Mouse (Mus musculus): ENCODE data around the gene Lhfpl5.

GRCm38 (mm10) chr17:28629125-28629524 is 53.7 kb downstream of the Lhfpl5 start:
- TF ChIP-seq POLR2A (IDR thresholded peaks at IDR 0.05; ENCODE audit: insufficient read depth, low read depth, low read length) (no peak), EP300 (IDR thresholded peaks at IDR 0.05; ENCODE audit: insufficient read depth, low read depth, low read length) (no peak)

All from heart, adult 2 months (tissue).